7 mouse cellular contexts compared by ENCODE assay signal in the genomic region with DNA sequence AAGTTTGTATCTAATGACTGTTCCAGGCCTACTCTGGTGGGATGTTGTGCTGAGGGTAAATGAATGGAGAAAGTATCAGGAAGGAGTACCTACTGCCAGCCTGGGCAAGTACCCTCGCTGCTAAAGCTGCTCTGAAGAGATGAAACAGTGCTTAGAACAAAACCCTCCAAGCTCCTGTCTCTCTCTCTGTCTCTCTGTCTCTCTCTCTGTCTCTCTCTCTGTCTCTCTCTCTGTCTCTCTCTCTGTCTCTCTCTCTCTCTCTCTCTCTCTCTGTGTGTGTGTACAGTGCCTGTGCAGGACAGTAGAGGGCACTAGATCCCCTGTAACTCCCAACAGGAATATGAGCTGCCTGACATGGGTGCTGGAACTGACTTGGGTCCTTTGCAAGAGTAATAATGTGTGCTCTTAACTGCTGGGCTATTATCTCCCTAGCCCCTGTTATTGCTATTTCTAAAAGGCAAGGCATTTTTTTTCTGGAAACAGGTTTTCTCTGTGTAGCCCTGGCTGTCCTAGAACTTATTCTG. TPM values are rescaled to one million over a fixed set of nuclear protein-coding genes. Genes with fewer than 3 reads are reported as not detected.
DNase-seq lines count a peak whose midpoint lies in the region; ATAC-seq lines count a peak whose summit lies in the region.

No protein-coding gene starts in this region.

- WGBS in intestine, embryonic 15.5 days = 70% methylated on average over 1 of the region's 1 CpGs
- 43% methylated on average over 1 of the region's 1 CpGs for WGBS in midbrain, embryonic 16.5 days

- no peak overlapping the region for H3K9ac ChIP-seq in intestine, embryonic 15.5 days
- 0 out of 2 replicates have a peak overlapping the region, but pooled peaks have one; percentile 25 for H3K9ac ChIP-seq in midbrain, embryonic 16.5 days (ENCODE audit: low read depth, low read length)

- peaks cover 54% of the 10 kb centered on the region for H3K36me3 ChIP-seq in megakaryocyte, embryonic 14.5 days (replicated peaks; ENCODE audit: low read length)
- H3K36me3 ChIP-seq in intestine, embryonic 15.5 days = peaks cover 19% of the 10 kb centered on the region
- H3K36me3 ChIP-seq in midbrain, embryonic 16.5 days (ENCODE audit: control insufficient read depth, insufficient read depth, low read length) = peaks cover 15% of the 10 kb centered on the region

- no peak for ATAC-seq in megakaryocyte, adult 5-6 weeks (ENCODE audit: poor library complexity, severe bottlenecking)
- ATAC-seq in intestine, embryonic 15.5 days = no peak
- ATAC-seq in midbrain, embryonic 16.5 days = no peak

- peaks cover 52% of the 10 kb centered on the region for H3K4me1 ChIP-seq in megakaryocyte, embryonic 14.5 days
- peaks cover 10% of the 10 kb centered on the region for H3K4me1 ChIP-seq in intestine, embryonic 15.5 days (replicated peaks)
- peaks cover 25% of the 10 kb centered on the region for H3K4me1 ChIP-seq in midbrain, embryonic 16.5 days (ENCODE audit: control insufficient read depth, insufficient read depth, low read length)

- H3K27ac ChIP-seq in intestine, embryonic 15.5 days = no peak overlapping the region
- no peak overlapping the region for H3K27ac ChIP-seq in midbrain, embryonic 16.5 days (ENCODE audit: low read length)

- peak; percentile 21 for DNase-seq in c-Kit-positive CD71-positive TER-119-negative erythroid progenitor cells, embryonic 14.5 days (ENCODE audit: low read depth)
- no peak for DNase-seq in urinary bladder, postnatal 36 days (ENCODE audit: low spot score in 2 of 2)
- DNase-seq in layer of hippocampus, adult 8-10 months (ENCODE audit: low spot score in 2 of 2) = no peak

- H3K4me2 ChIP-seq in intestine, embryonic 15.5 days (replicated peaks) = peak overlapping the region; percentile 17; the same call in 1 of the 2 replicates
- peak overlapping the region; percentile 36 for H3K4me2 ChIP-seq in midbrain, embryonic 16.5 days (ENCODE audit: low read length)

- no peaks in the 10 kb centered on the region for H3K9me3 ChIP-seq in megakaryocyte, embryonic 14.5 days
- H3K9me3 ChIP-seq in intestine, embryonic 15.5 days = no peaks in the 10 kb centered on the region
- H3K9me3 ChIP-seq in midbrain, embryonic 16.5 days (replicated peaks; ENCODE audit: control insufficient read depth, low read length, poor library complexity, severe bottlenecking) = no peaks in the 10 kb centered on the region

- H3K4me3 ChIP-seq in megakaryocyte, embryonic 14.5 days (replicated peaks) = peak overlapping the region; percentile 97
- H3K4me3 ChIP-seq in intestine, embryonic 15.5 days (replicated peaks) = no peak overlapping the region
- no peak overlapping the region for H3K4me3 ChIP-seq in midbrain, embryonic 16.5 days (ENCODE audit: low read depth, low read length)

- H3K27me3 ChIP-seq in megakaryocyte, embryonic 14.5 days (replicated peaks) = no peaks in the 10 kb centered on the region
- no peaks in the 10 kb centered on the region for H3K27me3 ChIP-seq in intestine, embryonic 15.5 days (replicated peaks)
- H3K27me3 ChIP-seq in midbrain, embryonic 16.5 days (ENCODE audit: control insufficient read depth, insufficient read depth, low read depth, low read length) = no peaks in the 10 kb centered on the region

RNA-seq across cellular contexts. Expression of gene Nup50, which starts 2.3 kb away (rescaled TPM):
- polyA plus RNA-seq in megakaryocyte, embryonic 14.5 days (2012; ENCODE audit: insufficient read depth, low replicate concordance) = 4.6 and 10.5 TPM in 2 replicates
- 29.8 and 32.3 TPM in 2 replicates for total RNA-seq in megakaryocyte, adult 5-6 weeks (2015)
- total RNA-seq in megakaryocyte, adult 5-6 weeks (2017) = 74.2 and 78.5 TPM in 2 replicates
- 36.8 and 40.4 TPM in 2 replicates for polyA plus RNA-seq in intestine, embryonic 15.5 days (2015; fragmentation: Nextera tagmentation; extraction: Ambion mirVana)
- 24.2 and 27.9 TPM in 2 replicates for polyA plus RNA-seq in midbrain, embryonic 16.5 days (2015; fragmentation: Nextera tagmentation; extraction: Ambion mirVana)
- total RNA-seq in layer of hippocampus, adult 8-10 months (2022) = 10 to 100 TPM; 29.0 to 35.4 (median 33.0) TPM

RNA-seq across cellular contexts. Expression of gene Gm29666, which starts 5.7 kb away (rescaled TPM):
- 0.04 TPM in 1 of 2 replicates, not detected in the other for polyA plus RNA-seq in megakaryocyte, embryonic 14.5 days (2012; ENCODE audit: insufficient read depth, low replicate concordance)
- total RNA-seq in megakaryocyte, adult 5-6 weeks (2015) = 0.02 and 0.36 TPM in 2 replicates
- 0.08 and 0.29 TPM in 2 replicates for total RNA-seq in megakaryocyte, adult 5-6 weeks (2017)
- 0.58 and 0.71 TPM in 2 replicates for polyA plus RNA-seq in intestine, embryonic 15.5 days (2015; fragmentation: Nextera tagmentation; extraction: Ambion mirVana)
- polyA plus RNA-seq in midbrain, embryonic 16.5 days (2015; fragmentation: Nextera tagmentation; extraction: Ambion mirVana) = 0.87 and 0.90 TPM in 2 replicates
- total RNA-seq in layer of hippocampus, adult 8-10 months (2022) = 1 to 10 TPM; 1.3 to 1.8 (median 1.7) TPM
